Mouse (Mus musculus): ENCODE measurements at regions not wholly inside any gene's neighbourhood (a gene's known extent, or its start where the extent isn't known, plus 50 kb on each side); places are given as distances from the start of the nearest gene placed in this dataset.

GRCm38 (mm10) chr1:187489452-187489851 lies 119.1 kb upstream of the Esrrg start:
- Histone ChIP-seq H3K27ac (ENCODE audit: insufficient read depth, low read depth, low read length) (no peak overlapping the region), H3K36me3 (ENCODE audit: control insufficient read depth, insufficient read depth, low read length) (no peaks in the 10 kb centered on the region), H3K4me3 (ENCODE audit: low read depth, low read length) (no peak overlapping the region), H3K4me1 (ENCODE audit: control insufficient read depth, insufficient read depth, insufficient read length, low read length) (no peaks in the 10 kb centered on the region), H3K27me3 (ENCODE audit: control insufficient read depth, insufficient read depth, low read length) (no peaks in the 10 kb centered on the region)
- TF ChIP-seq CTCF (IDR thresholded peaks at IDR 0.05; ENCODE audit: extremely low read depth, insufficient read length, insufficient replicate concordance, low read depth, low read length) (no peak), POLR2A (IDR thresholded peaks at IDR 0.05; ENCODE audit: low read depth, low read length) (no peak)
- 68% methylated on average over 3 of the region's 3 CpGs for WGBS

GRCm38 (mm10) chr1:187505368-187505767 lies 103.2 kb upstream of the Esrrg start:
- no peak for TF ChIP-seq CTCF (IDR thresholded peaks at IDR 0.05; ENCODE audit: extremely low read depth, insufficient read length, insufficient replicate concordance, low read depth, low read length)
- TF ChIP-seq POLR2A (IDR thresholded peaks at IDR 0.05; ENCODE audit: low read depth, low read length), result no peak
- Histone ChIP-seq H3K27me3 (ENCODE audit: control insufficient read depth, insufficient read depth, low read length) (no peaks in the 10 kb centered on the region), H3K4me1 (ENCODE audit: control insufficient read depth, insufficient read depth, insufficient read length, low read length) (no peaks in the 10 kb centered on the region), H3K36me3 (ENCODE audit: control insufficient read depth, insufficient read depth, low read length) (no peaks in the 10 kb centered on the region), H3K27ac (ENCODE audit: insufficient read depth, low read depth, low read length) (no peak overlapping the region), H3K4me3 (ENCODE audit: low read depth, low read length) (no peak overlapping the region)
- WGBS, result 69% methylated on average over 9 of the region's 9 CpGs

- Histone ChIP-seq H3K4me3 (ENCODE audit: low read depth, low read length) (no peak overlapping the region), H3K4me1 (ENCODE audit: control insufficient read depth, insufficient read depth, insufficient read length, low read length) (no peaks in the 10 kb centered on the region), H3K27me3 (ENCODE audit: control insufficient read depth, insufficient read depth, low read length) (no peaks in the 10 kb centered on the region), H3K27ac (ENCODE audit: insufficient read depth, low read depth, low read length) (no peak overlapping the region), H3K36me3 (ENCODE audit: control insufficient read depth, insufficient read depth, low read length) (no peaks in the 10 kb centered on the region)
- WGBS, result 87% methylated on average over 6 of the region's 6 CpGs
- TF ChIP-seq POLR2A (IDR thresholded peaks at IDR 0.05; ENCODE audit: low read depth, low read length), result no peak
- TF ChIP-seq CTCF (IDR thresholded peaks at IDR 0.05; ENCODE audit: extremely low read depth, insufficient read length, insufficient replicate concordance, low read depth, low read length), result no peak
These were observed 101.4 kb upstream of the Esrrg start for GRCm38 (mm10) chr1:187507217-187507616.

- no peak overlapping the region for H3K4me3 ChIP-seq (ENCODE audit: low read depth, low read length)
- no peaks in the 10 kb centered on the region for H3K4me1 ChIP-seq (ENCODE audit: control insufficient read depth, insufficient read depth, insufficient read length, low read length)
- no peaks in the 10 kb centered on the region for H3K36me3 ChIP-seq (ENCODE audit: control insufficient read depth, insufficient read depth, low read length)
- no peak overlapping the region for H3K27ac ChIP-seq (ENCODE audit: insufficient read depth, low read depth, low read length)
- TF ChIP-seq POLR2A (IDR thresholded peaks at IDR 0.05; ENCODE audit: low read depth, low read length) (no peak), CTCF (IDR thresholded peaks at IDR 0.05; ENCODE audit: extremely low read depth, insufficient read length, insufficient replicate concordance, low read depth, low read length) (no peak)
- no peaks in the 10 kb centered on the region for H3K27me3 ChIP-seq (ENCODE audit: control insufficient read depth, insufficient read depth, low read length)
- WGBS, result 90% methylated on average over 9 of the region's 9 CpGs
These were observed 77.2 kb upstream of the Esrrg start for GRCm38 (mm10) chr1:187531349-187531922.

- TF ChIP-seq POLR2A (IDR thresholded peaks at IDR 0.05; ENCODE audit: low read depth, low read length), result no peak
- no peak for TF ChIP-seq CTCF (IDR thresholded peaks at IDR 0.05; ENCODE audit: extremely low read depth, insufficient read length, insufficient replicate concordance, low read depth, low read length)
- H3K4me3 ChIP-seq (ENCODE audit: low read depth, low read length), result no peak overlapping the region
- no peaks in the 10 kb centered on the region for H3K36me3 ChIP-seq (ENCODE audit: control insufficient read depth, insufficient read depth, low read length)
- no peaks in the 10 kb centered on the region for H3K4me1 ChIP-seq (ENCODE audit: control insufficient read depth, insufficient read depth, insufficient read length, low read length)
- H3K27ac ChIP-seq (ENCODE audit: insufficient read depth, low read depth, low read length), result no peak overlapping the region
- 35% methylated on average over 5 of the region's 5 CpGs for WGBS
- H3K27me3 ChIP-seq (ENCODE audit: control insufficient read depth, insufficient read depth, low read length), result no peaks in the 10 kb centered on the region
These were observed 72.3 kb upstream of the Esrrg start for GRCm38 (mm10) chr1:187536263-187536662.

GRCm38 (mm10) chr1:187556718-187557117 lies 51.9 kb upstream of the Esrrg start:
- no peak for TF ChIP-seq POLR2A (IDR thresholded peaks at IDR 0.05; ENCODE audit: low read depth, low read length)
- no peak for TF ChIP-seq CTCF (IDR thresholded peaks at IDR 0.05; ENCODE audit: extremely low read depth, insufficient read length, insufficient replicate concordance, low read depth, low read length)
- H3K4me1 ChIP-seq (ENCODE audit: control insufficient read depth, insufficient read depth, insufficient read length, low read length), result 0 out of 2 replicates have a peak, but pooled peaks cover 2% of the 10 kb centered on the region
- no peak overlapping the region for H3K27ac ChIP-seq (ENCODE audit: insufficient read depth, low read depth, low read length)
- 35% methylated on average over 3 of the region's 3 CpGs for WGBS
- no peaks in the 10 kb centered on the region for H3K36me3 ChIP-seq (ENCODE audit: control insufficient read depth, insufficient read depth, low read length)
- no peak overlapping the region for H3K4me3 ChIP-seq (ENCODE audit: low read depth, low read length)
- no peaks in the 10 kb centered on the region for H3K27me3 ChIP-seq (ENCODE audit: control insufficient read depth, insufficient read depth, low read length)
